Mouse (Mus musculus) midbrain, embryonic 16.5 days (tissue): ENCODE data around the gene Cadm4. TPM values are rescaled to one million over a fixed set of nuclear protein-coding genes. Genes with fewer than 3 reads are reported as not detected.

Experiments
- ATAC-seq: fragments of 200-750 bp; cut with Nextera tagmentation; 2 replicates; pipeline ENCODE4 v1.8.0; 2017; ENCODE audit warnings: moderate TSS enrichment
- H3K27ac ChIP-seq: fragments of 300-500 bp; sonication (generic); 2 replicates; pipeline ENCODE4 v1.5.1; 2014; ENCODE audit warnings: mild to moderate bottlenecking, low read length, mixed read lengths
- H3K27me3 ChIP-seq: fragments of 300-500 bp; sonication (generic); 2 replicates; pipeline ENCODE4 v1.6.1; 2014; ENCODE audit warnings: low read depth, low read length, mixed read lengths; ENCODE audit not compliant: control insufficient read depth, insufficient read depth
- H3K36me3 ChIP-seq: fragments of 300-500 bp; sonication (generic); 2 replicates; pipeline ENCODE4 v1.6.1; 2014; ENCODE audit warnings: mild to moderate bottlenecking, low read length, moderate library complexity, mixed read lengths; ENCODE audit not compliant: control insufficient read depth, insufficient read depth
- H3K4me1 ChIP-seq: fragments of 300-500 bp; sonication (generic); 2 replicates; pipeline ENCODE4 v1.6.1; 2014; ENCODE audit warnings: mild to moderate bottlenecking, low read length, mixed read lengths; ENCODE audit not compliant: control insufficient read depth, insufficient read depth
- H3K4me2 ChIP-seq: fragments of 300-500 bp; sonication (generic); 2 replicates; pipeline ENCODE4 v1.6.1; 2014; ENCODE audit warnings: mild to moderate bottlenecking, low read length, mixed read lengths
- H3K4me3 ChIP-seq: fragments of 300-500 bp; sonication (generic); 2 replicates; pipeline ENCODE4 v1.5.1; 2014; ENCODE audit warnings: low read depth, mild to moderate bottlenecking, low read length, moderate library complexity, mixed read lengths
- H3K9ac ChIP-seq: fragments of 300-500 bp; sonication (generic); 2 replicates; pipeline ENCODE4 v1.6.1; 2014; ENCODE audit warnings: low read depth, low read length, mixed read lengths
- H3K9me3 ChIP-seq: fragments of 300-500 bp; sonication (generic); replicated peaks from 2 replicates; pipeline ENCODE4 v1.6.1; 2014; ENCODE audit warnings: mild to moderate bottlenecking, low read length, mixed read lengths; ENCODE audit not compliant: control insufficient read depth, poor library complexity, severe bottlenecking
- WGBS: fragments of 180-500 bp; shearing (Covaris S2); extraction: QIAGEN DNeasy Blood & Tissue Kit; methylation state at CpG from one replicate; pipeline ENCODE4 v1.1.7; 2014; 5-methylcytosine and 5-hydroxymethylcytosine counted together
- polyA plus RNA-seq: library from polyadenylated mRNA; unstranded; fragments of >200 nt; fragmentation: Nextera tagmentation; extraction: Ambion mirVana; gene quantifications from 2 replicates; pipeline ENCODE4 v1.2.1, GENCODE M21; 2015

Cadm4 gene
- polyA plus RNA-seq: 63.2 and 75.3 TPM in 2 replicates

- H3K9ac ChIP-seq: peak within 1 kb of the TSS; percentile 90
- H3K4me1 ChIP-seq: peaks cover 50% of the 10 kb centered on the region
- H3K36me3 ChIP-seq: no peaks in the 10 kb centered on the region
- under 1% methylated on average over 53 of the region's 83 CpGs for WGBS
- H3K4me3 ChIP-seq: peak within 1 kb of the TSS; percentile 66
- H3K27me3 ChIP-seq: no peaks in the 10 kb centered on the region
- peak within 1 kb of the TSS; percentile 87 for H3K27ac ChIP-seq
- no peaks in the 10 kb centered on the region for H3K9me3 ChIP-seq
- peak within 1 kb of the TSS; percentile 75 for H3K4me2 ChIP-seq
- ATAC-seq: peak; percentile 82
These were observed at the start of gene Cadm4 for GRCm38 (mm10) chr7:24481474-24482207. Cadm4 (plus strand) TSS chr7:24482023.

- no peaks in the 10 kb centered on the region; the same call in 1 of the 2 replicates for H3K9me3 ChIP-seq
- H3K36me3 ChIP-seq: no peaks in the 10 kb centered on the region
- H3K4me2 ChIP-seq: no peak overlapping the region
- WGBS: 78% methylated on average over 5 of the region's 5 CpGs
- H3K4me3 ChIP-seq: no peak overlapping the region
- no peak overlapping the region for H3K27ac ChIP-seq
- ATAC-seq: no peak
- H3K9ac ChIP-seq: no peak overlapping the region
- H3K27me3 ChIP-seq: no peaks in the 10 kb centered on the region
- H3K4me1 ChIP-seq: no peaks in the 10 kb centered on the region
These were observed 46.5 kb upstream of the Cadm4 start for GRCm38 (mm10) chr7:24435305-24435704.

- Histone ChIP-seq H3K27me3 (no peaks in the 10 kb centered on the region), H3K36me3 (no peaks in the 10 kb centered on the region), H3K4me3 (no peak overlapping the region), H3K9ac (no peak overlapping the region), H3K27ac (no peak overlapping the region), H3K4me1 (no peaks in the 10 kb centered on the region), H3K4me2 (no peak overlapping the region), H3K9me3 (no peaks in the 10 kb centered on the region)
- WGBS: 76% methylated on average over 10 of the region's 10 CpGs
- no peak for ATAC-seq
These were observed 43.8 kb upstream of the Cadm4 start for GRCm38 (mm10) chr7:24437981-24438380.

- no peaks in the 10 kb centered on the region for H3K4me1 ChIP-seq
- WGBS: 81% methylated on average over 6 of the region's 6 CpGs
- H3K9ac ChIP-seq: no peak overlapping the region
- no peaks in the 10 kb centered on the region for H3K36me3 ChIP-seq
- H3K4me3 ChIP-seq: no peak overlapping the region
- H3K4me2 ChIP-seq: no peak overlapping the region
- no peak overlapping the region for H3K27ac ChIP-seq
- no peaks in the 10 kb centered on the region for H3K27me3 ChIP-seq
- H3K9me3 ChIP-seq: no peaks in the 10 kb centered on the region
- no peak for ATAC-seq
These were observed 42.6 kb upstream of the Cadm4 start for GRCm38 (mm10) chr7:24439191-24439590.

GRCm38 (mm10) chr7:24439891-24440290, 41.9 kb upstream of the Cadm4 start:
- ATAC-seq: no peak
- no peaks in the 10 kb centered on the region for H3K36me3 ChIP-seq
- H3K9ac ChIP-seq: no peak overlapping the region
- H3K4me3 ChIP-seq: no peak overlapping the region
- no peak overlapping the region for H3K4me2 ChIP-seq
- H3K27me3 ChIP-seq: no peaks in the 10 kb centered on the region
- no peaks in the 10 kb centered on the region for H3K9me3 ChIP-seq
- WGBS: 74% methylated on average over 7 of the region's 7 CpGs
- no peak overlapping the region for H3K27ac ChIP-seq
- H3K4me1 ChIP-seq: no peaks in the 10 kb centered on the region

- H3K4me2 ChIP-seq: no peak overlapping the region
- no peak overlapping the region for H3K4me3 ChIP-seq
- WGBS: 18% methylated on average over 1 of the region's 1 CpGs
- H3K9ac ChIP-seq: no peak overlapping the region
- H3K27ac ChIP-seq: no peak overlapping the region
- no peaks in the 10 kb centered on the region for H3K4me1 ChIP-seq
- H3K27me3 ChIP-seq: no peaks in the 10 kb centered on the region
- ATAC-seq: no peak
- no peaks in the 10 kb centered on the region for H3K36me3 ChIP-seq
- no peaks in the 10 kb centered on the region for H3K9me3 ChIP-seq
These were observed 40.0 kb upstream of the Cadm4 start for GRCm38 (mm10) chr7:24441785-24442184.

GRCm38 (mm10) chr7:24442313-24442712, 39.5 kb upstream of the Cadm4 start:
- 78% methylated on average over 8 of the region's 8 CpGs for WGBS
- H3K9me3 ChIP-seq: no peaks in the 10 kb centered on the region
- H3K9ac ChIP-seq: no peak overlapping the region
- no peaks in the 10 kb centered on the region for H3K4me1 ChIP-seq
- H3K4me3 ChIP-seq: no peak overlapping the region
- no peak overlapping the region for H3K4me2 ChIP-seq
- no peaks in the 10 kb centered on the region for H3K27me3 ChIP-seq
- no peak for ATAC-seq
- no peak overlapping the region for H3K27ac ChIP-seq
- H3K36me3 ChIP-seq: no peaks in the 10 kb centered on the region

- no peak for ATAC-seq
- Histone ChIP-seq H3K4me2 (no peak overlapping the region), H3K27ac (no peak overlapping the region), H3K4me3 (no peak overlapping the region), H3K9ac (no peak overlapping the region), H3K27me3 (no peaks in the 10 kb centered on the region), H3K9me3 (no peaks in the 10 kb centered on the region), H3K36me3 (no peaks in the 10 kb centered on the region), H3K4me1 (no peaks in the 10 kb centered on the region)
- 94% methylated on average over 9 of the region's 9 CpGs for WGBS
These were observed 36.4 kb upstream of the Cadm4 start for GRCm38 (mm10) chr7:24445266-24445926.

- H3K4me1 ChIP-seq: no peaks in the 10 kb centered on the region
- no peak overlapping the region for H3K4me2 ChIP-seq
- H3K27ac ChIP-seq: no peak overlapping the region
- no peak overlapping the region for H3K4me3 ChIP-seq
- no peak for ATAC-seq
- no peak overlapping the region for H3K9ac ChIP-seq
- H3K36me3 ChIP-seq: no peaks in the 10 kb centered on the region
- WGBS: 70% methylated on average over 7 of the region's 7 CpGs
- H3K9me3 ChIP-seq: no peaks in the 10 kb centered on the region
- H3K27me3 ChIP-seq: no peaks in the 10 kb centered on the region
These were observed 35.0 kb upstream of the Cadm4 start for GRCm38 (mm10) chr7:24446697-24447340.
